Mouse (Mus musculus) urinary bladder, postnatal 14 days (tissue): ENCODE results near the gene Mylk.
"Not testable (repeated sequence)": the region's sequence is repeated elsewhere in the genome, so short reads cannot be mapped to it uniquely, and the experiment has no call there.

Source experiments
- DNase-seq: peaks from one replicate; pipeline ENCODE4 v3.0.0; 2021; ENCODE audit warnings: low spot score

Mylk gene

DNA sequence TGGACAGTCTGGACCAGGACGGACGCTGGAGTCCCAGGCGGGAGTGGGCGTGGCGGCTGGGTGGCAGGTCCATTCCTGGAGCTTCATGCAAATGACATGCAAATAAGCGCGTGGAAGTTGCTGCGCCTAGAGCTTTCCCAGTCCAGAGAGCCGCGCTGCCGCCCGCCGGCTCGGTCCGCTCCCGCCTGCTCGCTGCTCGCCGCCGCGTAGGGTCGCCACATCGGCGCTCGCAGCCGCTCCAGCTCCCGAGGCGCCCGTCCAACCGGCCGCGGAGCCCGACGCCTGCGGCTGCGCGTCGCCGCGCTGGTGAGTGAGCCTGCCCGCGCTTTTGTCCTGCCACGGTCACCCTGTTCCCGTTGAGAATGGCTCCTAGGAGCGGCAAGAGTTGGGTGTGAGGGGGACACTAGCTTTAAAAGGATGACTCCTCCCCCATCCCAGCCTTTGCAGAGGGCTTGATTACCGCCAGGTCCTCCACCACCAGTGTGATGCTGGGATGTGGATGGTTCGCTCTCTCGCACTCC is at the start of gene Mylk:
Gene Mylk (plus strand): TSS at position 146 of the 521 bp plus-strand sequence.
- peak; percentile 93 for DNase-seq

DNA sequence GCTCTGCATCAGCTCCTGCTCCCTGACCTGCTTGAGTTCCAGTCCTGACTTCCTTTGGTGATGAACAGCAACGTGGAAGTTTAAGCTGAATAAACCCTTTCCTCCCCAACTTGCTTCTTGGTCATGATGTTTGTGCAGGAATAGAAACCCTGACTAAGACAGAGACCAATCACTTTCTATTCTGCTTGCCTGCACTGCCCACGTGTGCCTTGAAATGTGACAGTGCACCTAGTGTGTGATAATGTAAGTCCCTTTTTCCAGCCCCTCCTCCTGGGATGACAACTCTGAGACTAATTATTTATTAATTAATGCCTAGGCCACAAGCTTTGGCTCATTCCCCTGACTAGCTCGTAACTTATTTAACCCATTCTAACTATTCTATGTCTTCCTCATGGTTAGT is 46.3 kb upstream of the Mylk start:
- DNase-seq: not testable (repeated sequence)

DNA sequence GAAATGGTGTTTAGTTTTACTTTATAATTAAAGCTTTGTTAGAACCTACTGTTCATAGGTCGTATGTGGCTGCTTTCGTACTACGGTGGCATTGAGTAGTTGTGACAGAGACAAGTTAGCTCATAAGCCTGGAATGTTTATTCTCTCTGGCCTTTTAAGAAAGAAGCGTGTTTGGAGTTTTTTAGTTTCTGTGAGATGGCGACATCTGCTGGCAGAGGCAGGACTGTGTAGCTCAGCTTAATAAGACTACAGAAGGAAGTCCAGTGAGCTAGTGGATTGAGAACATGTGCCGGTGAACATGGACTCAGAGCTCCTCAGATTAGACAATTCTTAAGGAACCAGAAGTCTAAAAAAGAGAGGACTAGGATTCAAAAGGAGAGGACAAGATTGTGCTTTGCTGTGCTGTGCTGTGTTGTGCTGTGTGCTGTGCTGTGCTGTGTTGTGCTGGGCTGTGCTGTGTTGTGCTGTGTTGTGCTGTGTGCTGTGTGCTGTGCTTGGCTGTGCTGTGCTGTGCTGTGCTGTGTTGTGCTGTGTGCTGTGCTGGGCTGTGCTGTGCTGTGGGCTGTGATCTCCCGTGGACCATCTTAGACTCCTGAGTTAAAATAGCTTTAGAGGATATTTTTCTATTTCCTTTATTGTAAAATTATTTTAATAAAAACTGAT is 44.7 kb upstream of the Mylk start:
- peak; percentile 78 for DNase-seq

DNA sequence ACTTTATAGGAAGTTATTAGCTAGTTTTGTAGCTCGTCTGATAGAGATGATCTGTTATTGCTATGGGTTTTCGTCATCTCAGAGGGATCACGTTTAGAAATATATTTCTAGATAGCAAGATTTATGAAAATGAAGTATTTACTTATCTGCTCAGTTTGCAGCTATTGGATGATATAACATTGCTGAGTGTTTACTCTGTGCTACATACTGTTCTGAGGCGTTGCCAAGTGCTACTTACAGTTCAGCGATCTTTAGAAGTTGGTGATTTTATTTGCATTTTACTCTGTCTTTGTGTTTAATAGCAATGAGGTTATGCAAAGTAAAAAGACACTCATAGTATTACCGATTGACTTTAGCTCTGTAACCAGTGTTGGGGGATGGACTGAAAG is 44.2 kb upstream of the Mylk start:
- DNase-seq: no peak

DNA sequence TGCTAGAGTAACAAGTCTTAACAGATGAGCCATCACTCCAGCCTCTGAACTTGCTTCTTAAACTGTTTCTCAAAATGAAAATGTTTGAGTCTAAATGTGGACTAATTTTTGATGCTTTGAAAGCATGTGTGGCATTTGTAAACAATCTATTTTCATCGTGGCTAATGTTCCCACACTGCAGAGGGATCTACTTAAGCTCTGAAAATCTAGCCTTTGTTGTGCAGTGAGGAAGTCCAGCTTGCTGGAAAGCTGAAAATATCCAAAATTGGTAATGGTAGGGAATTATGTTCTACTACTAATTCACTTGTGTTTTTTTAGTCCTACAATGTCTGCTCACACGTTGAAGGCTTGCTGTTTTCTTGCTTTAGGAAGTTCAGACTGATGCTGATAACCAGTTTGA is 39.0 kb upstream of the Mylk start:
- no peak for DNase-seq

DNA sequence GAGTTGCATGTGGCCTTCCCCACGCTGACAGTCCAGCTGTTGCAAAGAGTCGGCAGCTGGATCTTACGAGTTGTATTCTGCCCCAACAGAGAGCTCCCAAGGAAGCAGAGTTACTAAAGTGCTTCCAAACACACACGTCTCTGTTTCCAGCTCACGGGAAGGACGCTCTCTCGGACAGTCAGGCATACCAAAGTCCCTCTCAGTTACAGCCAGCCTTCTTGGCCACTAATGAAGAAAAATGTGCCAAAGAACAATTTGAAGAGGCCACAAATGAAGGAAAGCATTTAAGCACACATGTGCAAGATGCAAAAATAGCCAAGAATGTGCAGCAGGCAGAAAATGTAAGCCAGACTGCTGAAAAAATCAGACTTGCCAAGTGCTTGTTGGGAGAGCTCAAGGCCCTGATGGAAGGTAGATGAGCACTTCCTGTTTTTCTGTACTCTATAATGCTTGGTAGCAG is 38.5 kb upstream of the Mylk start:
- peak; percentile 9 for DNase-seq

DNA sequence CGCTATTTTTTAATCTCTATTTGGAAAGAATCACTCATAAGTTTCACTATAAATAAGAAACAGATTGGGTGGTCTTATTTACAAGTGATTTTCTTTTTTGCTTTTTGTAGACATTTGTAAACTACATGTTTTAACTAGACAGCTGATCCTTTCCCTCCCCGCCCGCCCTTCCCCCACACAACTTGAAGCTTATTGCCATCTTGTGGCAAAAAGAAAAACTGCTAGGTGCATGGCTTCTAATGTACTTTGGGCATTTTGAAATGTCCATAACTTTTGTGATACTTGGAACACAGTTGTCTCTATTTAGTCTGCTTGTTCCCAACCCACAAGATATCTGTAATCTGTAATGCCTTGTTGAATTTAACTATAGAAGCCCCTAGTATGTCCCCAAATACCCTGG is 33.5 kb upstream of the Mylk start:
- DNase-seq: no peak

DNA sequence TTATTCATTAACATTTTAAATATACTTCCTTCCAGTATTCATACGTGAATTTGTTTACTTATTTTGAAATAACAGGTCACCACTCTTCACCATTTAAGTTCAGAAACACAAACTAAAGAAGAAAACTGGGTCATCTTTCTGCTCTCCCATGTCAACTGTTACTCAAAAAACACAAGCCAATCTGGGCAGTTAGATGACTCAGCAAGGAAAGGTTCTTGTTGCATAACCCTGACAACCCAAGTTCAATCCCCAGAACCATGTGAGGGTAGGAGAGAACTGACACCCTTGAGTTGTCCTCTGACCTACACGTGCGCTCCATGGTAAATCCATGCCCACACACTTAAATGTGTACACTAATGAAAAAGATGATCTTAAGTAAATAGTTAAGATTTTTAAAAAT is 19.9 kb upstream of the Mylk start:
- DNase-seq: no peak

DNA sequence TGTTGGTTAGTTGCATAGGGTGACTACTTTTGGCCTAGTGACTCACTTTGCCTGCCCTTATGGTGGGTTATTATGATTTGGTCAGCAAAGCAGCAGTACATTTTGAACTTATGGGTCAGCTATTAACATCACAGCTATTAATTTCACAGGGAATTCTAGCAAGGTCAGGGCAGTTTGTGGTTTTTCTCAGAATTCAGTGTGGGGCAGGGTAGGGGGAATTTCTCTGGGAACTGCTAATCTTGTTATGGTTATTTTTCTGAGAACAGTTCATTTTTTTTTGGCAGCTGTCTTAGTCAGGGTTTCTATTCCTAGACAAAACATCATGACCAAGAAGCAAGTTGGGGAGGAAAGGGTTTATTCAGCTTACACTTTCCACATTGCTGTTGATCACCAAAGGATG is 16.4 kb upstream of the Mylk start:
- not testable (repeated sequence) for DNase-seq

DNA sequence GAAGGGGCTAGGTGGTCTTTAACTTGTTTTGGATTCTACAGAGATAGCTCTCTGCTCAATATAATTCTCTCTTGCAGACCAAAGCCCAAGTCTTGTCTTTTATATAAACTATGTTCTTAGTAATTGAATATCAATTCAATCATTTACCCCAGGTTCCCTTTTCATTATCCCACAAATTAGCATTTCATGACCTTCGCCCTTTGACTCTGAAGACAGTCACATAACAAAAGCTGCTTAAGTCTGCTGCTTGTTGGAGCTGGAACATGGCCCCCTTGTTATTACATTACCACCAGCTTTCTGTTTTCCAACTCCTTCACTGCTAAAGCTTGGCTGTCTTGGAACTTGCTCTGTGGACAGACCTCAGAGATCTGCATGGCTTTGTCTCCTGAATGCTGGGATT is 15.6 kb upstream of the Mylk start:
- DNase-seq: no peak

DNA sequence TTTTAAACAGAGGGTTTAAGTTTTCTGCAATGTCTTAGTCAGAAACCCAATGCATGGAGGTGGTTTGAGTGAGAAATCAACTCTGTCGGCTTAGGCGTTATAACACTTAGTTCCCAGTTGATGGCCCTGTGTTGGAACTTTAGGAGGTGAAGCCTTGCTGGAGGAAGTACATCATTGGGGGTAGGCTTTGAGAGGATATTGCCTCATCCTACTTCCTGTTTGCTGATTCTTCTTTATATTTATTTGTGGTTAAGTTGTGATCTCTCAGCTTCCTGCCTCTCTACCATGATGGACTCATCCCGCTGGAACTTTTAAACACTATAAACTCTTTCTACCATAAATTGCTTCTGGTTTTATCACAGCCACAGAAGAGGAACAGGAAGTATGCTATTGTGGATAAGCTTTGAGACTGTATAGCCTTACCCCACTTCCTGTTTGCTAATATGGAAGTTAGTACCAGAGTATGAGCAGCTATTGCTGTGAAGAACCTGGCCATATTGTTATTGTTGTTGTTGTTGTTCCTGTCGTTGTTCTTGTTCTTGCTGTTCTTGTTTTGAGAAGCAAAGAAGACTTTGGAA is 6.3 kb upstream of the Mylk start:
- no peak for DNase-seq

DNA sequence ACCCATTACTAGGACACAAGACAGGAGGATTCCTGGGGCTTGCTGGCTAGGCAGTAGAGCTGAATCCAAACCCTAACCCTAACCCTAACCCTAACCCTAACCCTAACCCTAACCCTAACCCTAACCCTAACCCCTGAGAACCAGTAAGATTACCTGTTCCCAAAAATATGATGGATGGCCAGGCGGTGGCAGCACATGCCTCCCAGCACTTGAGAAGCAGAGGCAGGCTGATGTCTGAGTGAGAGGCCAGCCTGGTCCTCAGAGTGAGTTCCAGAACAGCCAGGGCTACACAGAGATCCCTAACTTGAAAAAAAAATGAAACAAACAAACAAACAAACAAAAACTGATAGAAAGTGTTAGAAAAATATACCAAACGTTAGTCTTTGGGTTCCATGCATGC is 2.1 kb upstream of the Mylk start:
- no peak for DNase-seq

DNA sequence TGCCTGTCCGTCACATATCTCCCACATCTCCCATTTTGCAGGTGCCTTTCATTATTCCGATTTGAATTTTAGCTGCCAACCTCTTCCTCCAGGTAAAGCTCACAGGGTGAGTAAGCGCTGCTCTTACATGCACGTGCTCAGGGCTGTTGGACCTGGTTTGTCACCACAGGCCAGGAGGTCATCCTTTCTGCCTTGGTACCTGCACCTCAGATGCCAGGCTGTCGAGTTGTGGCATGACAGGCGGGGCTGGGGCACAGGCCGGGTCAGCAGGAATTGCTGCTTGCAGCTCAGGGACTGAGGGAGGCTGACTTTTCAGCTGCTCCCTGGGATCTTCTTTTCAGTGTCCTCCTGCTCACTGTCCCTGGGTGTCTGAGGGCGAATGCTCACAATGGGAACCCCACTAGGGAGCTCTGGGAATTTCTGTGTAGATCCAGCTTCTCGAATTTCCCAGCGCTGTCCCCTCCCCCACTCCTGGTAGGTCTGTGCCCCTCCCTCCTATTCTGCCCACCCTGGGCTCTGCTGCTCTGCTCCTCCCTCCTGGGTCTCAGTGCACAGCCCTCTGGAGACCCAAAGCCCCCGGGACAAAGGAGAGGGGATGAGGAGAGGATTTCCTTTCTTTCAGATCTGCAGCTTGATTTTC is 3.2 kb downstream of the Mylk start:
- peak; percentile 24 for DNase-seq

DNA sequence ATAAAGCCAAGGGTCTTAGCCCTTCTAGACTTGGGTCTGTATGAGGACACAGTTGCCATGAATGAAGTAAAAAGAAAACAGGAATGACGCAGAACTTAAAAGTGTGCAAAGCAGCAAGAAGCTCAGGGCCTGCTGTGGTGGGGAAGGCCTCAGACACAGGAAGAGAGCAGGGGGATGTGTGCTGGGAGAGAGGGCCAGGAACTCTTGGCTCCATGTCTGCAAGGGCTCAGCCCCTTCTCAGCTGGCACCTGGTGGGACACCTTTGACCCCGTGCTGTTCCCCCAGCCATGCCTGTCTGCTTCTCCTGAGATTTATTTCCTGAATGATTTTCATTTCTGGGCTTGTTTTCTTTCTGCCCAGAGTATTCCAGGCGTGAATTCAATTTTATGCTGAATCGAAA is 4.5 kb downstream of the Mylk start:
- no peak for DNase-seq

DNA sequence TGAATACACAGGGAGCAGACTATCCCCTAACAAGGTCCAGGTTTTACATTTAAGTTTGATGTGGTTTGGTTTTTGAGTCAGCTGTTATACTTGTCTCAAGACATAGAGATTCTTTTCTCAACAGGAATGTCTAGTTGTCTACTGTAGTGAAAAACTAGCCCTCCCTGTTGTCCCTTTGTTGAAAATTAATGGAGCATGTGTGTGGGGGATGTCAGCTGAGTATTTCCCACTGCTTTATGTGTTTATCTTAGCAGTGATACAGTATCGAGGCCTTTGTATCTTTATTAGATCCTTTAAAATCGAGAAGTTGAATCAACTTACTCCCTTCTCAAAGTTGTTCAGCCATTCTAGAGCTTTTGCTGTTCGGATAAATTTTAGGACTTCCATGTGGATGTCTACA is 7.0 kb downstream of the Mylk start:
- no peak for DNase-seq

DNA sequence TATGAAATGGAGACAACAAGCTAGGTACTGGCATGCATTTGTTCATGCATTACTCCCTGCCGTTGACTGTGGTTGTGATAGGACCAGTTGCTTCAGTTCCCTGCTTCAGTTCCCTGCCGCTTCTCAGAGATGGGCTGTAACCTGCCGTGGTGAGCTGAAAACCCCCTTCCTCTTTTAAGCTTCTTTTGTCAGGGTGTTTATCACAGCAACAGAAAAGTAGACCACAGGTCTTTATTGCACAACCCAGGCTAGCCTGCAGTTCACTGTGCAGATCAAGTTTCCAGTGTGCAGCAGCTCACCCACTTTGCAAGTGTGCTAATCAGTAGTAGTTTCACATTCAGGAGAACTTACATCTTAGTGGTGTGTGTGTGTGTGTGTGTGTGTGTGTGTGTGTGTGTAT is 8.0 kb downstream of the Mylk start:
- no peak for DNase-seq

DNA sequence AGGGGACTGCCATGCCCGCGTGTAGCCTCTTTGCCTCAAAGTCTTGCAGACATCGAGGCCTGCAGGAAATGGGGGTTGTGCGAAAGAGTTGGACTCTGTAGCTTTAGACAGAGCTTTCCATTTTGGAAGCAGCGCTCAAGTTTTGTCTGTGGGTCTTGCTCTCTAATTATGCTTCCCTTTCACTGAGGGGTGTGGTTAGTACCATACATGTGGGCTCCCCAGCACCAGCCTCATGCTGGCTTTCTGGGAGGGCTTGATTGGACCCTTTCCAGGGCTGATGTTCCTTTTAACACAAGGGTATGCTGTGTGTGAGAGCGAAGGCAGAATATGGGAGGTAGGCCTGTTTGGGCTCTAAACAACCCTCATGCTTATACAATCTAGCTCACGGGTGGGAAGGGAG is 12.0 kb downstream of the Mylk start:
- no peak for DNase-seq

DNA sequence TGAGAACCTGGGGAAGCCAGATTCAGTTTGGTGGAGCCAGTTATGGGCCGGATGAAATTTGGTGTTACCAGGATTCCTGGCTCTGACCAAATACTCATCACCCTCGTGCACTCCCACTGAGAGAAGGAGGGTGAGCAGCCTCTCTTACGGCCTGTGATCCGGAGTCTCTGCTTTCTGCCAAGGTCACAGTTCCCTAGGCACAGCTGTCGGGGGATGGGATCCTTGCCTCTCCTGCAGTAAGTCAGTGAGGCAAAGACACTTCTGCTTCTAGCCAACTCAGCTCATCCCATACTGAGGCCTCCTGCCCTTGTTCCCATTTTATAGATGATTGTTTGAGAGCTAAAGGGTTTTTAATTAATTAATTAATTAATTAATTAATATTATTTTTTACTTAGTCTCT is 13.2 kb downstream of the Mylk start:
- no peak for DNase-seq

DNA sequence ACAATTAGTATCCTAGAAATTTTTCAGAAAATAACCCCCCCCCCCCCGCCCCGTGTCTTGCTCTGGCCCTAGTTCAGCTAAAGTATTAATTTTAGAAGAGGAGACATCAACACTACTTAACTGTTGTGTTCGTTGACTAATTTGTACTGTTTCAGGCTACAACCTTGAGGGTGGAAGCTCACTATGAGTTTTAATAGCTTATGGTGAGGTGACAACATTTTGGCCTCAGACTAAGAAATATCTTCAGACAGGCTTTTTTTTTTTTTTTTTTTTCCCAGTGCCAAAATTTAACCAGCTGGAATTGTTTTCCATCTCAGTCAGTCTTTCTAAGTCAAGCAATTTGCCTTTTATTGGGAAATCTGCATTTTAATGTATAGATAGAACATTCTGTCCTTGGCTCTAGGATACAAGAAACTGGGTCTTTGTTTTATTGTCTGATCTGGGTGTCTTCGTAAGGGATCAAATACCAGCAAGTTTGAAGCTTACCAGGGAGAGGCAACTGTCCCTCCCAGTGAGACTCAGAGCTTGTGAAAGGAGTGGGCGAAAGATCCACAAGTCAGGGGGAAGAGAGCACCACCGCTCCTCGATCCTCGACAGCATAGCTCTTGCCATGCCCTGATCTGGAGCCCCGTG is 19.1 kb downstream of the Mylk start:
- no peak for DNase-seq

DNA sequence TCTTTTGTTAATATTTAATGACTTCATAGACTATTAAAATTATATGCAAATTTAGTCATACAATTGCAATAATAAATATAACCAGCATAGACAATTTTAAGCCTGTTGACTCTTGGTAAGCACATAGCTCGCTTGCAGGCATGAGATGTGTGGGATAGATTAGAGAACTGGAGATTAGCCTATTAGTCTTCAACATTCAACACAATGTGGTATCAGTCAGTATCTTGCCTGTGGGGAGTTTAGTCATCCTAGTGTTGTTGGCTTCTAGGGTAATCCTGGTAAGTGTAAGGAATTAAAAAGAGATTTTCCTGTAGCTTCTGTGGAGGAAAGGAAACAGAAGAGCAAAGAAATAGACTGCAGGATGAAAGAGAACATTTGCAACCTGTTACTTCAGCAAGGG is 20.7 kb downstream of the Mylk start:
- no peak for DNase-seq

DNA sequence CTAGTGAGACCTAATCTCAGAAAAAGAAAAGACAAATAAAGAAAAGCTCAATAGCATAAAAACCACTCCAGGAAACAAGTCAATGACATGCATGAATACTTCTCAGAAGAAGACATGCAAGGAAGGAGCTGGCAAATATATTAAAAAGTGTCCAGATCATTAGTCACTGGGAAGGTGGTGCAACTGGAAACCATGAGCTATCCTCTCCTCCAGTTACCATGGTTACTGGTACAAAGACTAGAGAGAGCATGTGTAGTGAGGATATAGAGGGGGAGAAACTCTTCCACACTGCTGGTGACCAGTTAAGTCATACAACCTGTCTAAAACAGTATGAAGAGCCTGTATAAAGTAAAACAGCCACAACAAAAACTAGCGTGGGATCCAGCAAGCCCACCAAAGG is 21.2 kb downstream of the Mylk start:
- DNase-seq: no peak

DNA sequence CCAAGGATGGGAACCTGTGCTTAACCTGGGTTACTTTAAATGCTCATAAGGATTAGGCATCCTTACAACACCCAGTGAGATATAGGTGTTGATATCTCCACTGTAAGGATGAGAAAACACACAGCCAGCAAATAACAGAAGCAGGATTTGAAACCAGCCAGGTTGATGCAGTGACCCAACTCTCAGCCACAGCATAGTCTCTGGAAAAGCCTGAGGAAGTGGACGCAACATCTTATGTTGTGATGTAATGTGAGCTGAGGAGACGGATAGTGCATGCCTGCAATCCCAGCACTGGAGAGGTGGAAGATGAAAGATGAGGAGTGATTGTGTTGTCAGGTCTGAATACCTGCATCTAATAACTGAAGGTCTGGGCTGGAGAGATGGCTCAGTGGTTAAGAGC is 22.4 kb downstream of the Mylk start:
- no peak for DNase-seq

DNA sequence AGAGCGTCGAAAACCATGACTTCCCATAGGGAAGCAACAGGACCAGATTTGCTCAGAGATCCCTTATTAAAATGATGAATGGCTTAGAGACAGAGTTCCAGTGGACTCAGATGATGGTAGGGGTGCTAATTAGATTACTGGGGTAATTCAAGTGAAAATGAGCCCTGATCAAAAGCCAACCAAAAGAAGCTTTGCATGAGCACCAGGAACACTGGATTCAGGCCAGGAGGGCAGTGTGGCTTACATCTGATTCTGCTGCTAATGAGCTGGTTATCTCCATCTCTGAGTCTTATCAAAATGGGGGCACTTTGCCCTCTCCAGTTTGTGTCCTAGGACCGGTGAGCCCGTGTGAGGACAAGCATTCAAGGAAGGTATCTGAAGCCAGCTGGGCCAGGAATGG is 23.4 kb downstream of the Mylk start:
- DNase-seq: no peak
